Comparison of ENCODE assay signal across 17 mouse cellular contexts in the genomic region with DNA sequence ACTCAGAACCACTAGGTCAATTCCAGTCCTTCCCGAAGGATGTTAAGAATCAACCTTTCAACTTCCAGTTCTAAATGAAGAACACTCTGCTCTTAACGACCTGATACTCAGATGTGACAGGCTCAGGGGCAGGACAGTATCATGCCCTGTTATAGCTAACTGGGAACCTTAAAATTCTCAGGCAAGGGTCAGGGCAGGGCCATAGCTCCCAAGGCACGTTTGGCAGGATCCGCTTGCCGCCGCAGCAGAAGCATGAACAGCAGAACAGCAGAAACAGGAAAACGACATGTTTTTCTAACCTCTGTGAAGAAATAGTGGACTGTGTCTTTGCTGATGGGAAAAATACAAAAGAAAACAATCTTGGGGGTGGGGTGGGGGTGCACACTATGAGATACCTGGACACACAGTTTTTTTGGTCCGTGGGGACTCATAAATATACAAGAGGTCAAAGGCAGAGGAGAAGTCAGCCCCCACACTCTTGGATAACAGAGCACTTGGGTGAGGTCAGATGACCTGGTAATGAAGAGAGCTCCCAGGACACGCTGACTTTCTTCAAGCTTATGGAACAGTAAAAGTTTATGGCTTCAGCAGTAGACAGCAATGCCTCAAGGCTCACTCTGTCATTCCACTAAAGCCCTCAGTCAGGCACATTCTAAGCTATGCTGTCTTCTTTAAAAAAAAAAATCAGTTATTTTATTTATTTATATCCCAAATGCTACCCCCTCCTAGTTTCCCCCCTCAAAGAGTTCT.
DNase-seq lines count a peak whose midpoint lies in the region; ATAC-seq and TF ChIP-seq lines count a peak whose summit lies in the region.
"Had no signal": no experiment of that assay in that cellular context is flagged by ENCODE, and none has a peak within 500 bp of the region (broad histone marks: within the 10 kb centered on the region; RNA-seq: fewer than 3 reads in every experiment).

No protein-coding gene starts in this region.

- H3K27me3 ChIP-seq in forebrain, embryonic 12.5 days, result no peaks in the 10 kb centered on the region
- H3K27me3 ChIP-seq in forebrain, embryonic 15.5 days, result no peaks in the 10 kb centered on the region
- no peaks in the 10 kb centered on the region for H3K27me3 ChIP-seq in neural tube, embryonic 15.5 days (replicated peaks)
- no peaks in the 10 kb centered on the region for H3K27me3 ChIP-seq in kidney, postnatal 0 days (ENCODE audit: insufficient read depth, low read length)
- no peaks in the 10 kb centered on the region for H3K27me3 ChIP-seq in neural tube, embryonic 11.5 days (ENCODE audit: control insufficient read depth, insufficient read depth, low read length)
- H3K27me3 ChIP-seq: CH12.LX; hindbrain, embryonic 13.5 days; limb, embryonic 15.5 days; neural tube, embryonic 12.5 days had no signal

- no peak overlapping the region for H3K4me2 ChIP-seq in forebrain, embryonic 12.5 days
- no peak overlapping the region for H3K4me2 ChIP-seq in forebrain, embryonic 15.5 days (replicated peaks)
- no peak overlapping the region for H3K4me2 ChIP-seq in neural tube, embryonic 15.5 days
- H3K4me2 ChIP-seq in kidney, postnatal 0 days (ENCODE audit: low read length), result no peak overlapping the region
- H3K4me2 ChIP-seq in neural tube, embryonic 11.5 days (ENCODE audit: low read depth), result no peak overlapping the region
- H3K4me2 ChIP-seq: hindbrain, embryonic 13.5 days; limb, embryonic 15.5 days; neural tube, embryonic 12.5 days had no signal

- H3K36me3 ChIP-seq in forebrain, embryonic 12.5 days (replicated peaks), result peaks cover 15% of the 10 kb centered on the region; the same call in 1 of the 2 replicates
- no peaks in the 10 kb centered on the region for H3K36me3 ChIP-seq in forebrain, embryonic 15.5 days
- H3K36me3 ChIP-seq in neural tube, embryonic 15.5 days, result no peaks in the 10 kb centered on the region
- no peaks in the 10 kb centered on the region for H3K36me3 ChIP-seq in kidney, postnatal 0 days (ENCODE audit: insufficient read depth, low read length)
- no peaks in the 10 kb centered on the region for H3K36me3 ChIP-seq in neural tube, embryonic 11.5 days (ENCODE audit: control insufficient read depth, insufficient read depth, low read length)
- H3K36me3 ChIP-seq: neural tube, embryonic 12.5 days had no signal

- no peak overlapping the region for H3K9ac ChIP-seq in forebrain, embryonic 12.5 days
- no peak overlapping the region for H3K9ac ChIP-seq in forebrain, embryonic 15.5 days (replicated peaks)
- H3K9ac ChIP-seq in neural tube, embryonic 15.5 days (replicated peaks), result no peak overlapping the region
- no peak overlapping the region for H3K9ac ChIP-seq in kidney, postnatal 0 days (ENCODE audit: low read depth, low read length)
- no peak overlapping the region for H3K9ac ChIP-seq in neural tube, embryonic 11.5 days (ENCODE audit: low read length)
- H3K9ac ChIP-seq: hindbrain, embryonic 13.5 days; limb, embryonic 15.5 days; neural tube, embryonic 12.5 days had no signal

- H3K27ac ChIP-seq in forebrain, embryonic 12.5 days, result no peak overlapping the region
- H3K27ac ChIP-seq in forebrain, embryonic 15.5 days (replicated peaks), result no peak overlapping the region
- no peak overlapping the region for H3K27ac ChIP-seq in neural tube, embryonic 15.5 days (replicated peaks)
- H3K27ac ChIP-seq in kidney, postnatal 0 days, result 0 out of 2 replicates have a peak overlapping the region, but pooled peaks have one; percentile 47
- H3K27ac ChIP-seq in neural tube, embryonic 11.5 days (ENCODE audit: low read depth, low read length), result no peak overlapping the region
- H3K27ac ChIP-seq: hindbrain, embryonic 13.5 days; left cerebral cortex, adult 2 months; limb, embryonic 15.5 days; neural tube, embryonic 12.5 days had no signal

- 79% methylated on average over 9 of the region's 9 CpGs for WGBS in forebrain, embryonic 12.5 days
- 84% methylated on average over 9 of the region's 9 CpGs for WGBS in forebrain, embryonic 15.5 days
- 72% methylated on average over 9 of the region's 9 CpGs for WGBS in neural tube, embryonic 15.5 days
- 16% methylated on average over 9 of the region's 9 CpGs for WGBS in kidney, postnatal 0 days
- 51% methylated on average over 9 of the region's 9 CpGs for WGBS in neural tube, embryonic 11.5 days

- TF ChIP-seq CTCF in kidney, postnatal 0 days (IDR thresholded peaks at IDR 0.05; ENCODE audit: low read depth), result no peak

- DNase-seq in neural tube, embryonic 10.5 days (ENCODE audit: extremely low spot score, low spot score), result peak; percentile 33
- peak; percentile 75 for DNase-seq in kidney, postnatal 0 days (ENCODE audit: low spot score)
- no peak for DNase-seq in neural tube, embryonic 11.5 days (ENCODE audit: low spot score)
- DNase-seq in frontal cortex, postnatal 25 days (ENCODE audit: low spot score in 2 of 2), result no peak
- DNase-seq: lung, adult 18-20 months; lung, postnatal 4 days; midbrain, embryonic 14.5 days had no signal

- ATAC-seq in forebrain, embryonic 12.5 days (ENCODE audit: low FRiP score), result 0 out of 2 replicates have a peak, but pooled peaks have one; percentile 8
- ATAC-seq in forebrain, embryonic 15.5 days (replicated peaks), result no peak
- ATAC-seq in neural tube, embryonic 15.5 days (ENCODE audit: low FRiP score), result no peak; the same call in 1 of the 2 replicates
- ATAC-seq in kidney, postnatal 0 days (replicated peaks; ENCODE audit: low FRiP score, low read depth), result no peak
- peak; percentile 37; the same call in 1 of the 2 replicates for ATAC-seq in neural tube, embryonic 11.5 days (ENCODE audit: insufficient read depth, low FRiP score, low TSS enrichment)
- no peak for ATAC-seq in erythroblast, adult 5-6 weeks (replicated peaks; ENCODE audit: low FRiP score, poor library complexity, severe bottlenecking)
- ATAC-seq: activated CD4-positive, CD25-positive, alpha-beta regulatory T cell, adult 4 months had no signal

- no peaks in the 10 kb centered on the region for H3K9me3 ChIP-seq in forebrain, embryonic 12.5 days
- H3K9me3 ChIP-seq in forebrain, embryonic 15.5 days, result no peaks in the 10 kb centered on the region
- no peaks in the 10 kb centered on the region for H3K9me3 ChIP-seq in neural tube, embryonic 15.5 days (replicated peaks)
- H3K9me3 ChIP-seq in kidney, postnatal 0 days (replicated peaks; ENCODE audit: low read length), result no peaks in the 10 kb centered on the region
- no peaks in the 10 kb centered on the region for H3K9me3 ChIP-seq in neural tube, embryonic 11.5 days (ENCODE audit: control insufficient read depth, low read length)
- H3K9me3 ChIP-seq: hindbrain, embryonic 13.5 days; limb, embryonic 15.5 days; neural tube, embryonic 12.5 days had no signal

- no peak overlapping the region for H3K4me3 ChIP-seq in forebrain, embryonic 12.5 days (replicated peaks)
- no peak overlapping the region for H3K4me3 ChIP-seq in forebrain, embryonic 15.5 days
- no peak overlapping the region for H3K4me3 ChIP-seq in neural tube, embryonic 15.5 days (replicated peaks)
- H3K4me3 ChIP-seq in kidney, postnatal 0 days (replicated peaks; ENCODE audit: low read depth, low read length), result no peak overlapping the region
- no peak overlapping the region for H3K4me3 ChIP-seq in neural tube, embryonic 11.5 days (ENCODE audit: low read depth, low read length)
- H3K4me3 ChIP-seq: hindbrain, embryonic 13.5 days; left cerebral cortex, adult 2 months; limb, embryonic 15.5 days; neural tube, embryonic 12.5 days had no signal

- peaks cover 20% of the 10 kb centered on the region for H3K4me1 ChIP-seq in forebrain, embryonic 12.5 days
- H3K4me1 ChIP-seq in forebrain, embryonic 15.5 days, result peaks cover 14% of the 10 kb centered on the region
- peaks cover 10% of the 10 kb centered on the region; the same call in 1 of the 2 replicates for H3K4me1 ChIP-seq in neural tube, embryonic 15.5 days
- peaks cover 4% of the 10 kb centered on the region for H3K4me1 ChIP-seq in kidney, postnatal 0 days (replicated peaks; ENCODE audit: insufficient read depth, low read length)
- peaks cover 6% of the 10 kb centered on the region; the same call in 1 of the 2 replicates for H3K4me1 ChIP-seq in neural tube, embryonic 11.5 days (ENCODE audit: control insufficient read depth, insufficient read depth, low read length)

Comparison
In these comparisons a context has a peak if more than half of its experiments do, and no peak if none do; other contexts are left out.
1. ATAC-seq: peak in forebrain, embryonic 12.5 days (single experiment) and neural tube, embryonic 11.5 days (single experiment); none in forebrain, embryonic 15.5 days (single experiment), neural tube, embryonic 15.5 days (single experiment), kidney, postnatal 0 days (single experiment) and erythroblast, adult 5-6 weeks (single experiment).
2. DNase-seq: peak in neural tube, embryonic 10.5 days (single experiment) and kidney, postnatal 0 days (single experiment); none in neural tube, embryonic 11.5 days (single experiment) and frontal cortex, postnatal 25 days (0 of 2).